8 mouse cellular contexts compared by ENCODE assay signal in genomic region chr9:21469032-21470024, GRCm38 (mm10). TPM values are rescaled to one million over a fixed set of nuclear protein-coding genes. Genes with fewer than 3 reads are reported as not detected.
DNase-seq lines count a peak whose midpoint lies in the region; ATAC-seq and TF ChIP-seq lines count a peak whose summit lies in the region.

No protein-coding gene starts in this region.

- no peaks in the 10 kb centered on the region for H3K9me3 ChIP-seq in forebrain, embryonic 11.5 days (ENCODE audit: control insufficient read depth, low read length)
- no peaks in the 10 kb centered on the region for H3K9me3 ChIP-seq in forebrain, embryonic 15.5 days
- H3K9me3 ChIP-seq in kidney, embryonic 14.5 days (ENCODE audit: control insufficient read depth, low read length): no peaks in the 10 kb centered on the region

- TF ChIP-seq CTCF in lung, adult 2 months (IDR thresholded peaks at IDR 0.05; ENCODE audit: insufficient read depth, low read length): peak; percentile 63

- H3K27ac ChIP-seq in forebrain, embryonic 11.5 days (ENCODE audit: low read depth, low read length): no peak overlapping the region
- no peak overlapping the region for H3K27ac ChIP-seq in forebrain, embryonic 15.5 days (replicated peaks)
- H3K27ac ChIP-seq in kidney, embryonic 14.5 days (ENCODE audit: low read depth, low read length): no peak overlapping the region

- H3K4me1 ChIP-seq in forebrain, embryonic 11.5 days (replicated peaks; ENCODE audit: control insufficient read depth, insufficient read depth, low read length): no peaks in the 10 kb centered on the region
- H3K4me1 ChIP-seq in forebrain, embryonic 15.5 days: no peaks in the 10 kb centered on the region
- no peaks in the 10 kb centered on the region for H3K4me1 ChIP-seq in kidney, embryonic 14.5 days (ENCODE audit: control insufficient read depth, insufficient read depth, low read length)
- no peaks in the 10 kb centered on the region for H3K4me1 ChIP-seq in lung, adult 2 months (ENCODE audit: control insufficient read depth, insufficient read depth, low read length)

- H3K36me3 ChIP-seq in forebrain, embryonic 11.5 days (ENCODE audit: control insufficient read depth, insufficient read depth, low read length): peaks cover 3% of the 10 kb centered on the region; the same call in 1 of the 2 replicates
- H3K36me3 ChIP-seq in forebrain, embryonic 15.5 days: peaks cover 56% of the 10 kb centered on the region
- H3K36me3 ChIP-seq in kidney, embryonic 14.5 days (ENCODE audit: control insufficient read depth, insufficient read depth, low read length): peaks cover 74% of the 10 kb centered on the region

- no peak overlapping the region for H3K4me2 ChIP-seq in forebrain, embryonic 11.5 days (ENCODE audit: low read depth, low read length, severe bottlenecking)
- H3K4me2 ChIP-seq in forebrain, embryonic 15.5 days (replicated peaks): no peak overlapping the region
- no peak overlapping the region for H3K4me2 ChIP-seq in kidney, embryonic 14.5 days (replicated peaks; ENCODE audit: low read depth, low read length)

- peak; percentile 60 for DNase-seq in forebrain, embryonic 11.5 days (ENCODE audit: low spot score)
- peak; percentile 52 for DNase-seq in urinary bladder, postnatal 14 days (ENCODE audit: low spot score)
- no peak for DNase-seq in urinary bladder, postnatal 4 days (ENCODE audit: low spot score in 2 of 2)
- DNase-seq in embryo, embryonic 11.5 days (ENCODE audit: low read depth, low spot score): peak; percentile 20
- peak; percentile 60 for DNase-seq in lung, adult 2 months
- DNase-seq in spleen, postnatal 14 days (ENCODE audit: low spot score in 2 of 2): peak; percentile 22 to 57

- H3K9ac ChIP-seq in forebrain, embryonic 11.5 days (ENCODE audit: low read length): no peak overlapping the region
- no peak overlapping the region for H3K9ac ChIP-seq in forebrain, embryonic 15.5 days (replicated peaks)
- H3K9ac ChIP-seq in kidney, embryonic 14.5 days (ENCODE audit: low read depth, low read length): no peak overlapping the region

- TF ChIP-seq POLR2A in lung, adult 2 months (IDR thresholded peaks at IDR 0.05; ENCODE audit: borderline replicate concordance, extremely low read depth, low read depth, low read length): no peak

- H3K4me3 ChIP-seq in forebrain, embryonic 11.5 days (ENCODE audit: low read depth, low read length): no peak overlapping the region
- no peak overlapping the region for H3K4me3 ChIP-seq in forebrain, embryonic 15.5 days
- H3K4me3 ChIP-seq in kidney, embryonic 14.5 days (ENCODE audit: low read length): no peak overlapping the region
- no peak overlapping the region for H3K4me3 ChIP-seq in lung, adult 2 months (replicated peaks; ENCODE audit: extremely low read depth, low read depth, low read length)

- no peak for ATAC-seq in forebrain, embryonic 11.5 days (replicated peaks; ENCODE audit: low FRiP score)
- no peak for ATAC-seq in forebrain, embryonic 15.5 days (replicated peaks)
- peak; percentile 33; the same call in 1 of the 2 replicates for ATAC-seq in kidney, embryonic 14.5 days (ENCODE audit: low FRiP score, low TSS enrichment)

- 87% methylated on average over 18 of the region's 20 CpGs for WGBS in forebrain, embryonic 11.5 days
- 87% methylated on average over 20 of the region's 20 CpGs for WGBS in forebrain, embryonic 15.5 days
- WGBS in kidney, embryonic 14.5 days: 90% methylated on average over 20 of the region's 20 CpGs
- WGBS in lung, adult 2 months: 78% methylated on average over 20 of the region's 20 CpGs

- no peaks in the 10 kb centered on the region for H3K27me3 ChIP-seq in forebrain, embryonic 11.5 days (ENCODE audit: control insufficient read depth, insufficient read depth, low read length)
- H3K27me3 ChIP-seq in forebrain, embryonic 15.5 days: no peaks in the 10 kb centered on the region
- no peaks in the 10 kb centered on the region for H3K27me3 ChIP-seq in kidney, embryonic 14.5 days (ENCODE audit: control insufficient read depth, insufficient read depth, low read length)

RNA-seq across cellular contexts. Expression of gene Tmed1, which starts 40.7 kb away (rescaled TPM):
- polyA plus RNA-seq in forebrain, embryonic 11.5 days (2014; fragmentation: Nextera tagmentation; extraction: Ambion mirVana): 83.1 and 83.5 TPM in 2 replicates
- 56.4 and 57.7 TPM in 2 replicates for polyA plus RNA-seq in forebrain, embryonic 15.5 days (2015; fragmentation: Nextera tagmentation; extraction: Ambion mirVana)
- polyA plus RNA-seq in kidney, embryonic 14.5 days (2014; fragmentation: Nextera tagmentation; extraction: Ambion mirVana): 118 and 156 TPM in 2 replicates
- polyA plus RNA-seq in lung, adult 2 months (2012; rRNA removed): 26.5 and 28.4 TPM in 2 replicates

RNA-seq across cellular contexts. Expression of gene Dnm2, which starts 44.6 kb away (rescaled TPM):
- polyA plus RNA-seq in forebrain, embryonic 11.5 days (2014; fragmentation: Nextera tagmentation; extraction: Ambion mirVana): 72.8 and 74.0 TPM in 2 replicates
- polyA plus RNA-seq in forebrain, embryonic 15.5 days (2015; fragmentation: Nextera tagmentation; extraction: Ambion mirVana): 74.7 and 77.1 TPM in 2 replicates
- 47.8 and 66.1 TPM in 2 replicates for polyA plus RNA-seq in kidney, embryonic 14.5 days (2014; fragmentation: Nextera tagmentation; extraction: Ambion mirVana)
- 174 and 207 TPM in 2 replicates for polyA plus RNA-seq in lung, adult 2 months (2012; rRNA removed)

RNA-seq across cellular contexts. Expression of gene AB124611, which starts 56.6 kb away (rescaled TPM):
- 5.6 and 5.7 TPM in 2 replicates for polyA plus RNA-seq in forebrain, embryonic 11.5 days (2014; fragmentation: Nextera tagmentation; extraction: Ambion mirVana)
- polyA plus RNA-seq in forebrain, embryonic 15.5 days (2015; fragmentation: Nextera tagmentation; extraction: Ambion mirVana): 3.0 and 3.8 TPM in 2 replicates
- polyA plus RNA-seq in kidney, embryonic 14.5 days (2014; fragmentation: Nextera tagmentation; extraction: Ambion mirVana): 3.8 and 4.8 TPM in 2 replicates
- 7.8 and 11.3 TPM in 2 replicates for polyA plus RNA-seq in lung, adult 2 months (2012; rRNA removed)

RNA-seq across cellular contexts. Expression of gene Qtrt1, which starts 57.7 kb away (rescaled TPM):
- polyA plus RNA-seq in forebrain, embryonic 11.5 days (2014; fragmentation: Nextera tagmentation; extraction: Ambion mirVana): 58.2 and 61.5 TPM in 2 replicates
- polyA plus RNA-seq in forebrain, embryonic 15.5 days (2015; fragmentation: Nextera tagmentation; extraction: Ambion mirVana): 45.7 and 49.1 TPM in 2 replicates
- polyA plus RNA-seq in kidney, embryonic 14.5 days (2014; fragmentation: Nextera tagmentation; extraction: Ambion mirVana): 55.7 and 76.0 TPM in 2 replicates
- polyA plus RNA-seq in lung, adult 2 months (2012; rRNA removed): 27.7 and 29.5 TPM in 2 replicates

Comparison
In these comparisons a context has a peak if more than half of its experiments do, and no peak if none do; other contexts are left out.
1. DNase-seq: peak in forebrain, embryonic 11.5 days (single experiment), urinary bladder, postnatal 14 days (single experiment), embryo, embryonic 11.5 days (single experiment), lung, adult 2 months (single experiment) and spleen, postnatal 14 days (2 of 2); none in urinary bladder, postnatal 4 days (0 of 2).